Mouse (Mus musculus) effector memory CD4-positive, alpha-beta T cell, adult 7 months (primary cell): Measurements from ENCODE around the gene Golim4. TPM values are rescaled to one million over a fixed set of nuclear protein-coding genes. Genes with fewer than 3 reads are reported as not detected.

Experiments used
- polyA plus RNA-seq: library from polyadenylated mRNA; unstranded; fragments of 100-300 nt; shearing (Covaris generic); gene quantifications from one replicate; pipeline ENCODE4 v1.2.1, GENCODE M21; 2017

The Golim4 gene
- 24.5 TPM for polyA plus RNA-seq

GRCm38 (mm10) chr3:75956551-75957302 is at the start of gene Golim4:
TSS of gene Golim4 (minus strand) at chr3:75956949.

Other genes with a start within 250 kb of the Golim4 start
- gene Gm29133, start 208.8 kb downstream of the Golim4 start, polyA plus RNA-seq: not detected
- 0.33 TPM for gene Fstl5, start 117.3 kb upstream of the Golim4 start, polyA plus RNA-seq